8 mouse cellular contexts compared by ENCODE assay signal in genomic region chr17:47009898-47010721, GRCm38 (mm10). TPM values are rescaled to one million over a fixed set of nuclear protein-coding genes. Genes with fewer than 3 reads are reported as not detected.
DNase-seq lines count a peak whose midpoint lies in the region; ATAC-seq lines count a peak whose summit lies in the region.

Gene Ubr2 (minus strand): TSS chr17:47010556.

- peaks cover 40% of the 10 kb centered on the region for H3K4me1 ChIP-seq in hindbrain, embryonic 15.5 days (replicated peaks)

- peak within 1 kb of the TSS; percentile 90 for H3K9ac ChIP-seq in hindbrain, embryonic 15.5 days

- H3K9me3 ChIP-seq in hindbrain, embryonic 15.5 days: no peaks in the 10 kb centered on the region

- peak within 1 kb of the TSS; percentile 79 for H3K4me2 ChIP-seq in hindbrain, embryonic 15.5 days

- H3K27ac ChIP-seq in hindbrain, embryonic 15.5 days (replicated peaks): peak within 1 kb of the TSS; percentile 89

- peak; percentile 96 for ATAC-seq in hindbrain, embryonic 15.5 days (ENCODE audit: low FRiP score, low read depth)

- under 1% methylated on average over 77 of the region's 77 CpGs for WGBS in hindbrain, embryonic 15.5 days

- H3K4me3 ChIP-seq in hindbrain, embryonic 15.5 days: peak within 1 kb of the TSS; percentile 99

- no peaks in the 10 kb centered on the region for H3K36me3 ChIP-seq in hindbrain, embryonic 15.5 days

- H3K27me3 ChIP-seq in hindbrain, embryonic 15.5 days: no peaks in the 10 kb centered on the region

- peak; percentile 87 for DNase-seq in T-cell, adult 2 months (ENCODE audit: low spot score)
- DNase-seq in cerebellum, postnatal 36 days: peak; percentile 92 to 93
- DNase-seq in frontal cortex, postnatal 36 days (ENCODE audit: low spot score in 2 of 2): peak; percentile 92
- peak; percentile 86 for DNase-seq in left cerebral cortex, adult 11 months (ENCODE audit: low spot score)
- DNase-seq in lung, postnatal 4 days: peak; percentile 93 to 94
- DNase-seq in retina, postnatal 7 days (ENCODE audit: low read depth, low spot score): peak; percentile 85
- peak; percentile 86 for DNase-seq in urinary bladder, adult 2 months (ENCODE audit: low spot score)

RNA-seq across cellular contexts. Expression of gene Ubr2, which starts in this region (rescaled TPM):
- 16.1 and 16.5 TPM in 2 replicates for polyA plus RNA-seq in hindbrain, embryonic 15.5 days (2015; fragmentation: Nextera tagmentation; extraction: Ambion mirVana)
- 33.4 and 39.2 TPM in 2 replicates for polyA plus RNA-seq in urinary bladder, adult 2 months (2012; rRNA removed)

Comparison
In these comparisons a context has a peak if more than half of its experiments do, and no peak if none do; other contexts are left out.
1. Peak in every context shown above with its lines: DNase-seq, ATAC-seq, H3K4me3 ChIP-seq and H3K27ac ChIP-seq.